Mouse (Mus musculus) C2C12 (cell line): ENCODE data around the gene Alpk3. TPM values are rescaled to one million over a fixed set of nuclear protein-coding genes. Genes with fewer than 3 reads are reported as not detected.
A peak's percentile ranks its signal among the peaks of the same experiment; 100 is the strongest.

Source experiments
- H3K27me3 ChIP-seq: one replicate; pipeline ENCODE4 v1.6.1; 2011; ENCODE audit not compliant: control insufficient read depth, insufficient read depth, insufficient read length
- H3K36me3 ChIP-seq: one replicate; pipeline ENCODE4 v1.6.1; 2011; ENCODE audit not compliant: control insufficient read depth, insufficient read depth
- H3K4me3 ChIP-seq: one replicate; pipeline ENCODE4 v1.5.1; 2011; ENCODE audit warnings: mild to moderate bottlenecking, control low read depth; ENCODE audit not compliant: poor library complexity, insufficient read depth, severe bottlenecking
- H3K79me2 ChIP-seq: one replicate; pipeline ENCODE4 v1.6.1; 2011; ENCODE audit not compliant: control insufficient read depth, insufficient read depth
- H3K79me3 ChIP-seq: one replicate; pipeline ENCODE4 v1.6.1; 2011; ENCODE audit warnings: low read depth, control low read depth
- H3ac ChIP-seq: one replicate; pipeline ENCODE3; 2011; ENCODE audit warnings: low read depth; ENCODE audit not compliant: control insufficient read depth, insufficient read length
- CTCF ChIP-seq: IDR thresholded peaks from one replicate; pipeline ENCODE4 v1.5.1; 2011; ENCODE audit not compliant: control insufficient read depth, insufficient read depth, insufficient read length
- MYOD1 ChIP-seq: IDR thresholded peaks from one replicate; pipeline ENCODE4 v1.6.1; 2011; ENCODE audit warnings: low read depth; ENCODE audit not compliant: control insufficient read depth, insufficient read length
- USF1 ChIP-seq: IDR thresholded peaks from one replicate; pipeline ENCODE4 v1.6.1; 2011; ENCODE audit warnings: low read depth, mild to moderate bottlenecking, control low read depth, moderate library complexity
- polyA plus RNA-seq: library from polyadenylated mRNA; unstranded; fragments of >200 nt; fragmentation: generic; extraction: Trizol; gene quantifications from one replicate; pipeline ENCODE4 v1.2.1, GENCODE M21; 2012; ENCODE audit warnings: missing spikeins

The Alpk3 gene
- polyA plus RNA-seq, 1 experiment = 0.14 TPM

GRCm38 (mm10) chr7:81154960-81155359 lies 97.6 kb downstream of the Alpk3 start:
- Histone ChIP-seq H3K27me3 (peaks cover 13% of the 10 kb centered on the region), H3K36me3 (no peaks in the 10 kb centered on the region), H3K4me3 (no peak overlapping the region), H3K79me2 (no peaks in the 10 kb centered on the region), H3K79me3 (no peaks in the 10 kb centered on the region), H3ac (no peak overlapping the region)
- TF ChIP-seq USF1 (no peak), MYOD1 (no peak), CTCF (peak; percentile 70)

Other genes with a start within 250 kb of the Alpk3 start
- 82.7 TPM for gene Iqgap1, start 231.6 kb upstream of the Alpk3 start, polyA plus RNA-seq
- 4.6 TPM for gene Zscan2, start 196.7 kb upstream of the Alpk3 start, polyA plus RNA-seq
- gene Wdr73, start 156.3 kb upstream of the Alpk3 start, polyA plus RNA-seq = 18.1 TPM
- 1.9 TPM for gene Nmb, start 152.5 kb upstream of the Alpk3 start, polyA plus RNA-seq
- 112 TPM for gene Sec11a, start 109.8 kb upstream of the Alpk3 start, polyA plus RNA-seq
- gene Zfp592, start 63.9 kb upstream of the Alpk3 start, polyA plus RNA-seq = 10.0 TPM
- gene Slc28a1, start 57.2 kb downstream of the Alpk3 start, polyA plus RNA-seq = 0.01 TPM
- gene Pde8a, start 156.0 kb downstream of the Alpk3 start, polyA plus RNA-seq = 2.1 TPM